Mouse (Mus musculus): ENCODE results near the gene Cldn19.

GRCm38 (mm10) chr4:119216667-119217066 is 38.5 kb upstream of the Cldn19 start:
- TF ChIP-seq CTCF (IDR thresholded peaks at IDR 0.05; ENCODE audit: borderline replicate concordance, insufficient read depth, low read depth, low read length) (no peak), POLR2A (IDR thresholded peaks at IDR 0.05; ENCODE audit: borderline replicate concordance, insufficient read depth, low read length) (no peak)

Measured in cerebellum, adult 2 months (tissue).